Mouse (Mus musculus): ENCODE results near the gene Hexb. TPM values are rescaled to one million over a fixed set of nuclear protein-coding genes. Genes with fewer than 3 reads are reported as not detected.
A peak's percentile ranks its signal among the peaks of the same experiment; 100 is the strongest.

Gene Hexb
- polyA plus RNA-seq, 1 experiment from 2014 or later = 24.2 TPM

GRCm38 (mm10) chr13:97239343-97240180, 41.4 kb upstream of the Hexb start:
- Histone ChIP-seq H3K36me3 (no peaks in the 10 kb centered on the region; the same call in 1 of the 2 replicates), H3K9ac (replicated peaks) (peak overlapping the region; percentile 20; the same call in 1 of the 2 replicates), H3K4me1 (peaks cover 48% of the 10 kb centered on the region), H3K4me2 (replicated peaks) (peak overlapping the region; percentile 71), H3K27ac (replicated peaks) (peak overlapping the region; percentile 97), H3K4me3 (0 out of 2 replicates have a peak overlapping the region, but pooled peaks have one; percentile 10), H3K9me3 (no peaks in the 10 kb centered on the region), H3K27me3 (peaks cover 10% of the 10 kb centered on the region; the same call in 1 of the 2 replicates)
- 6% methylated on average over 23 of the region's 23 CpGs for WGBS
- ATAC-seq (ENCODE audit: low FRiP score, low read depth) = no peak

GRCm38 (mm10) chr13:97238181-97238981, 40.2 kb upstream of the Hexb start:
- Histone ChIP-seq H3K9ac (replicated peaks) (no peak overlapping the region; the same call in 1 of the 2 replicates), H3K4me2 (replicated peaks) (no peak overlapping the region), H3K27ac (replicated peaks) (peak overlapping the region; percentile 70), H3K4me1 (peaks cover 37% of the 10 kb centered on the region), H3K27me3 (peaks cover 10% of the 10 kb centered on the region; the same call in 1 of the 2 replicates), H3K4me3 (no peak overlapping the region), H3K9me3 (no peaks in the 10 kb centered on the region), H3K36me3 (no peaks in the 10 kb centered on the region)
- no peak for ATAC-seq (ENCODE audit: low FRiP score, low read depth)
- 60% methylated on average over 16 of the region's 16 CpGs for WGBS

GRCm38 (mm10) chr13:97237700-97238099, 39.5 kb upstream of the Hexb start:
- no peak overlapping the region for H3K4me2 ChIP-seq (replicated peaks)
- H3K4me1 ChIP-seq = peaks cover 30% of the 10 kb centered on the region
- no peak overlapping the region for H3K4me3 ChIP-seq
- peaks cover 10% of the 10 kb centered on the region; the same call in 1 of the 2 replicates for H3K27me3 ChIP-seq
- no peaks in the 10 kb centered on the region for H3K9me3 ChIP-seq
- H3K9ac ChIP-seq (replicated peaks) = no peak overlapping the region
- no peak for ATAC-seq (ENCODE audit: low FRiP score, low read depth)
- peak overlapping the region; percentile 70 for H3K27ac ChIP-seq (replicated peaks)
- H3K36me3 ChIP-seq = no peaks in the 10 kb centered on the region
- WGBS = 16% methylated on average over 3 of the region's 3 CpGs

GRCm38 (mm10) chr13:97235911-97236310, 37.8 kb upstream of the Hexb start:
- Histone ChIP-seq H3K4me2 (replicated peaks) (no peak overlapping the region), H3K9me3 (no peaks in the 10 kb centered on the region), H3K36me3 (no peaks in the 10 kb centered on the region), H3K4me3 (no peak overlapping the region), H3K27me3 (peaks cover 10% of the 10 kb centered on the region; the same call in 1 of the 2 replicates), H3K27ac (replicated peaks) (no peak overlapping the region), H3K9ac (replicated peaks) (no peak overlapping the region), H3K4me1 (peaks cover 26% of the 10 kb centered on the region)
- ATAC-seq (ENCODE audit: low FRiP score, low read depth) = no peak
- WGBS = 81% methylated on average over 6 of the region's 6 CpGs

- WGBS = 18% methylated on average over 17 of the region's 17 CpGs
- peak; percentile 74 for ATAC-seq (ENCODE audit: low FRiP score, low read depth)
- H3K4me2 ChIP-seq (replicated peaks) = peak overlapping the region; percentile 54
- peak overlapping the region; percentile 34 for H3K4me3 ChIP-seq
- H3K4me1 ChIP-seq = peaks cover 23% of the 10 kb centered on the region
- H3K27ac ChIP-seq (replicated peaks) = no peak overlapping the region
- no peaks in the 10 kb centered on the region for H3K9me3 ChIP-seq
- peak overlapping the region; percentile 41; the same call in 1 of the 2 replicates for H3K9ac ChIP-seq (replicated peaks)
- peaks cover 10% of the 10 kb centered on the region; the same call in 1 of the 2 replicates for H3K27me3 ChIP-seq
- no peaks in the 10 kb centered on the region for H3K36me3 ChIP-seq
Measured at GRCm38 (mm10) chr13:97234785-97235417, 36.7 kb upstream of the Hexb start.

- H3K4me3 ChIP-seq = no peak overlapping the region
- peaks cover 6% of the 10 kb centered on the region; the same call in 1 of the 2 replicates for H3K4me1 ChIP-seq
- H3K36me3 ChIP-seq = no peaks in the 10 kb centered on the region
- H3K9ac ChIP-seq (replicated peaks) = no peak overlapping the region
- no peaks in the 10 kb centered on the region for H3K27me3 ChIP-seq
- no peak overlapping the region for H3K27ac ChIP-seq (replicated peaks)
- no peaks in the 10 kb centered on the region for H3K9me3 ChIP-seq
- ATAC-seq (ENCODE audit: low FRiP score, low read depth) = no peak
- 69% methylated on average over 2 of the region's 2 CpGs for WGBS
- no peak overlapping the region for H3K4me2 ChIP-seq (replicated peaks)
Measured at GRCm38 (mm10) chr13:97233092-97233491, 34.9 kb upstream of the Hexb start.

GRCm38 (mm10) chr13:97230101-97230500, 31.9 kb upstream of the Hexb start:
- no peak for ATAC-seq (ENCODE audit: low FRiP score, low read depth)
- 85% methylated on average over 3 of the region's 3 CpGs for WGBS
- Histone ChIP-seq H3K4me2 (replicated peaks) (no peak overlapping the region), H3K36me3 (no peaks in the 10 kb centered on the region), H3K27ac (replicated peaks) (no peak overlapping the region), H3K27me3 (no peaks in the 10 kb centered on the region), H3K4me3 (no peak overlapping the region), H3K9ac (replicated peaks) (no peak overlapping the region), H3K9me3 (no peaks in the 10 kb centered on the region), H3K4me1 (no peaks in the 10 kb centered on the region)

GRCm38 (mm10) chr13:97227795-97228194, 29.6 kb upstream of the Hexb start:
- Histone ChIP-seq H3K4me3 (no peak overlapping the region), H3K4me1 (no peaks in the 10 kb centered on the region), H3K4me2 (replicated peaks) (no peak overlapping the region), H3K36me3 (no peaks in the 10 kb centered on the region), H3K9me3 (no peaks in the 10 kb centered on the region), H3K27ac (replicated peaks) (no peak overlapping the region), H3K9ac (replicated peaks) (no peak overlapping the region), H3K27me3 (no peaks in the 10 kb centered on the region)
- no peak for ATAC-seq (ENCODE audit: low FRiP score, low read depth)
- 91% methylated on average over 3 of the region's 3 CpGs for WGBS

GRCm38 (mm10) chr13:97225130-97225529, 27.0 kb upstream of the Hexb start:
- WGBS = 82% methylated on average over 17 of the region's 17 CpGs

GRCm38 (mm10) chr13:97224341-97224982, 26.3 kb upstream of the Hexb start:
- Histone ChIP-seq H3K9ac (replicated peaks) (no peak overlapping the region), H3K27ac (replicated peaks) (no peak overlapping the region), H3K36me3 (no peaks in the 10 kb centered on the region), H3K4me2 (replicated peaks) (no peak overlapping the region), H3K4me3 (no peak overlapping the region), H3K27me3 (no peaks in the 10 kb centered on the region), H3K9me3 (no peaks in the 10 kb centered on the region), H3K4me1 (no peaks in the 10 kb centered on the region)
- 83% methylated on average over 10 of the region's 10 CpGs for WGBS
- ATAC-seq (ENCODE audit: low FRiP score, low read depth) = no peak

More at GRCm38 (mm10) chr13:97225130-97225529, 27.0 kb upstream of the Hexb start:
- H3K27ac ChIP-seq (replicated peaks) = no peak overlapping the region
- H3K9ac ChIP-seq (replicated peaks) = no peak overlapping the region
- no peaks in the 10 kb centered on the region for H3K27me3 ChIP-seq
- H3K36me3 ChIP-seq = no peaks in the 10 kb centered on the region
- ATAC-seq (ENCODE audit: low FRiP score, low read depth) = no peak
- no peak overlapping the region for H3K4me2 ChIP-seq (replicated peaks)
- no peaks in the 10 kb centered on the region for H3K9me3 ChIP-seq
- H3K4me3 ChIP-seq = no peak overlapping the region
- no peaks in the 10 kb centered on the region for H3K4me1 ChIP-seq

- no peak for ATAC-seq (ENCODE audit: low FRiP score, low read depth)
- Histone ChIP-seq H3K9ac (replicated peaks) (no peak overlapping the region), H3K27me3 (no peaks in the 10 kb centered on the region), H3K4me1 (no peaks in the 10 kb centered on the region), H3K36me3 (no peaks in the 10 kb centered on the region), H3K27ac (replicated peaks) (no peak overlapping the region), H3K4me2 (replicated peaks) (no peak overlapping the region), H3K9me3 (no peaks in the 10 kb centered on the region), H3K4me3 (no peak overlapping the region)
- 86% methylated on average over 8 of the region's 8 CpGs for WGBS
Measured at GRCm38 (mm10) chr13:97223856-97224255, 25.7 kb upstream of the Hexb start.
